Mouse (Mus musculus) ovary, postnatal 36 days (tissue): ENCODE data around the gene Bach1.
"Not testable (repeated sequence)": the region's sequence is repeated elsewhere in the genome, so short reads cannot be mapped to it uniquely, and the experiment has no call there.

Experiments
- DNase-seq: peaks from one replicate; pipeline ENCODE4 v3.0.0; 2022; ENCODE audit warnings: low spot score, mixed read lengths

The Bach1 gene

GRCm38 (mm10) chr16:87680912-87681634, 17.7 kb upstream of the Bach1 start:
- DNase-seq = no peak

- no peak for DNase-seq
These were observed 16.9 kb upstream of the Bach1 start for GRCm38 (mm10) chr16:87681848-87682247.

- DNase-seq = no peak
These were observed 12.3 kb upstream of the Bach1 start for GRCm38 (mm10) chr16:87686458-87686857.

GRCm38 (mm10) chr16:87687346-87687745, 11.4 kb upstream of the Bach1 start:
- no peak for DNase-seq

GRCm38 (mm10) chr16:87688328-87688727, 10.4 kb upstream of the Bach1 start:
- not testable (repeated sequence) for DNase-seq

- not testable (repeated sequence) for DNase-seq
These were observed 9.9 kb upstream of the Bach1 start for GRCm38 (mm10) chr16:87688823-87689222.

- no peak for DNase-seq
These were observed 9.5 kb upstream of the Bach1 start for GRCm38 (mm10) chr16:87689225-87689624.

GRCm38 (mm10) chr16:87690506-87690905, 8.2 kb upstream of the Bach1 start:
- DNase-seq = no peak

GRCm38 (mm10) chr16:87691102-87691501, 7.6 kb upstream of the Bach1 start:
- DNase-seq = no peak

GRCm38 (mm10) chr16:87692591-87692990, 6.2 kb upstream of the Bach1 start:
- DNase-seq = no peak

GRCm38 (mm10) chr16:87697707-87698365, 909 bp upstream of the Bach1 start:
- no peak for DNase-seq

- no peak for DNase-seq
These were observed 554 bp downstream of the Bach1 start for GRCm38 (mm10) chr16:87699306-87699692.

- DNase-seq = peak; percentile 18
These were observed 1.1 kb downstream of the Bach1 start for GRCm38 (mm10) chr16:87699693-87700394.

- no peak for DNase-seq
These were observed 1.6 kb downstream of the Bach1 start for GRCm38 (mm10) chr16:87700395-87700765.

GRCm38 (mm10) chr16:87701891-87702290, 3.1 kb downstream of the Bach1 start:
- no peak for DNase-seq

GRCm38 (mm10) chr16:87702881-87703280, 4.1 kb downstream of the Bach1 start:
- DNase-seq = no peak

GRCm38 (mm10) chr16:87704225-87704624, 5.5 kb downstream of the Bach1 start:
- DNase-seq = no peak

- no peak for DNase-seq
These were observed 7.3 kb downstream of the Bach1 start for GRCm38 (mm10) chr16:87705892-87706589.

GRCm38 (mm10) chr16:87707335-87707734, 8.6 kb downstream of the Bach1 start:
- no peak for DNase-seq

- DNase-seq = no peak
These were observed 9.8 kb downstream of the Bach1 start for GRCm38 (mm10) chr16:87708570-87708969.

GRCm38 (mm10) chr16:87709144-87709543, 10.4 kb downstream of the Bach1 start:
- DNase-seq = no peak

- DNase-seq = no peak
These were observed 11.2 kb downstream of the Bach1 start for GRCm38 (mm10) chr16:87709971-87710370.
